In genomic region chr15:95977169-95977938, GRCm38 (mm10) we compare ENCODE assay signal across 25 mouse cellular contexts.
DNase-seq lines count a peak whose midpoint lies in the region; ATAC-seq and TF ChIP-seq lines count a peak whose summit lies in the region.
"Had no signal": no experiment of that assay in that cellular context is flagged by ENCODE, and none has a peak within 500 bp of the region (broad histone marks: within the 10 kb centered on the region; RNA-seq: fewer than 3 reads in every experiment).

No protein-coding gene starts in this region.

- no peak overlapping the region for H3K9ac ChIP-seq in lung, postnatal 0 days (replicated peaks; ENCODE audit: low read depth)
- no peak overlapping the region for H3K9ac ChIP-seq in MEL (ENCODE audit: control insufficient read depth, low read depth, low read length, poor library complexity, severe bottlenecking)
- H3K9ac ChIP-seq: heart, embryonic 13.5 days; hindbrain, embryonic 12.5 days; limb, embryonic 15.5 days; liver, embryonic 15.5 days; midbrain, embryonic 13.5 days; neural tube, embryonic 12.5 days had no signal

- no peak overlapping the region for H3K4me3 ChIP-seq in lung, postnatal 0 days (ENCODE audit: low read depth, low read length)
- H3K4me3 ChIP-seq in MEL (ENCODE audit: control insufficient read depth in 1 of 2, insufficient read depth in 1 of 2, low read depth in 2 of 2, low read length in 2 of 2) = no peak overlapping the region
- H3K4me3 ChIP-seq: embryonic facial prominence, embryonic 10.5 days; forebrain, embryonic 10.5 days; heart, adult 2 months; heart, embryonic 13.5 days; hindbrain, embryonic 12.5 days; limb, embryonic 15.5 days; liver, embryonic 15.5 days; midbrain, embryonic 13.5 days; neural tube, embryonic 12.5 days had no signal

- H3K9me3 ChIP-seq in lung, postnatal 0 days (ENCODE audit: low read length) = no peaks in the 10 kb centered on the region
- H3K9me3 ChIP-seq in MEL (replicated peaks; ENCODE audit: insufficient read depth, low read length) = no peaks in the 10 kb centered on the region
- H3K9me3 ChIP-seq: embryonic facial prominence, embryonic 10.5 days; forebrain, embryonic 10.5 days; heart, embryonic 13.5 days; hindbrain, embryonic 12.5 days; limb, embryonic 15.5 days; liver, embryonic 15.5 days; midbrain, embryonic 13.5 days; neural tube, embryonic 12.5 days had no signal

- no peaks in the 10 kb centered on the region for H3K27me3 ChIP-seq in lung, postnatal 0 days (replicated peaks; ENCODE audit: insufficient read depth, low read length)
- H3K27me3 ChIP-seq in MEL (ENCODE audit: control insufficient read depth in 1 of 2, insufficient read depth in 2 of 2, low read length in 2 of 2) = no peaks in the 10 kb centered on the region
- H3K27me3 ChIP-seq: heart, embryonic 13.5 days; hindbrain, embryonic 12.5 days; limb, embryonic 15.5 days; liver, embryonic 15.5 days; midbrain, embryonic 13.5 days; neural tube, embryonic 12.5 days had no signal

- peak; percentile 90 for DNase-seq in heart, adult 11 months
- DNase-seq in heart, postnatal 14 days = no peak
- DNase-seq in lung, postnatal 0 days (ENCODE audit: low spot score) = peak; percentile 41
- DNase-seq in lung, postnatal 10 days = no peak
- DNase-seq in MEL (ENCODE audit: low read depth, low spot score) = no peak
- peak; percentile 41 for DNase-seq in retina, postnatal 1 day
- no peak for DNase-seq in adrenal gland, adult 8-10 months
- DNase-seq: adrenal gland, postnatal 36 days; cerebellum, adult 11-12 months; cerebellum, postnatal 10 days; gastrocnemius, postnatal 25 days; heart, adult 2 months; kidney, postnatal 25 days; thymus, postnatal 36 days had no signal

- H3K79me2 ChIP-seq in MEL (ENCODE audit: control insufficient read depth, insufficient read depth, low read length, poor library complexity) = no peaks in the 10 kb centered on the region

- H3K36me3 ChIP-seq in lung, postnatal 0 days (ENCODE audit: insufficient read depth, low read length) = peaks cover 16% of the 10 kb centered on the region; the same call in 1 of the 2 replicates
- H3K36me3 ChIP-seq in MEL (ENCODE audit: control insufficient read depth in 1 of 2, insufficient read depth in 2 of 2, low read length in 2 of 2) = peaks cover 0 to 6% of the 10 kb centered on the region in 2 experiments; a peak in 3 of 4 replicates
- H3K36me3 ChIP-seq: G1E had no signal

- no peak for TF ChIP-seq EP300 in lung, postnatal 0 days (IDR thresholded peaks at IDR 0.05)
- no peak for TF ChIP-seq EP300 in MEL (IDR thresholded peaks at IDR 0.05; ENCODE audit: low read depth in 1 of 2, low read length in 2 of 2)

- intact Hi-C loops in heart, postnatal 14 days (cut with DNase I) = no loop called here

- no peaks in the 10 kb centered on the region for H3K4me1 ChIP-seq in lung, postnatal 0 days (ENCODE audit: insufficient read depth, low read depth, low read length)
- peaks cover 0 to 5% of the 10 kb centered on the region in 2 experiments; a peak in 2 of 4 replicates for H3K4me1 ChIP-seq in MEL (ENCODE audit: control insufficient read depth in 1 of 2, insufficient read depth in 2 of 2, low read length in 2 of 2)
- H3K4me1 ChIP-seq: hindbrain, embryonic 12.5 days; limb, embryonic 15.5 days; liver, embryonic 15.5 days; midbrain, embryonic 13.5 days; neural tube, embryonic 12.5 days had no signal

- peak; percentile 58 for ATAC-seq in lung, postnatal 0 days
- ATAC-seq: forebrain, embryonic 16.5 days; intestine, postnatal 0 days; midbrain, embryonic 13.5 days had no signal

- WGBS in lung, postnatal 0 days = 56% methylated on average over 8 of the region's 8 CpGs

- no peak overlapping the region for H3K27ac ChIP-seq in lung, postnatal 0 days (ENCODE audit: low read length)
- H3K27ac ChIP-seq in MEL (ENCODE audit: control insufficient read depth, low read depth, low read length) = no peak overlapping the region
- H3K27ac ChIP-seq: embryonic facial prominence, embryonic 10.5 days; heart, adult 2 months; heart, embryonic 13.5 days; hindbrain, embryonic 12.5 days; limb, embryonic 15.5 days; liver, embryonic 15.5 days; midbrain, embryonic 13.5 days; neural tube, embryonic 12.5 days had no signal

- TF ChIP-seq POLR2A in MEL (IDR thresholded peaks at IDR 0.05; ENCODE audit: control insufficient read depth in 1 of 2, insufficient read depth in 1 of 2, low read depth in 1 of 2, low read length in 2 of 2, poor library complexity in 1 of 2) = no peak

- no peak for TF ChIP-seq CTCF in lung, postnatal 0 days (IDR thresholded peaks at IDR 0.05)
- no peak for TF ChIP-seq CTCF in MEL (IDR thresholded peaks at IDR 0.05 in 2 of 3, conservative IDR thresholded peaks at IDR 0.05 in 1 of 3; ENCODE audit: control insufficient read depth in 1 of 3, insufficient read depth in 1 of 3, low read depth in 2 of 3, low read length in 3 of 3, poor library complexity in 1 of 3, severe bottlenecking in 1 of 3)

- no peak overlapping the region for H3K4me2 ChIP-seq in lung, postnatal 0 days (replicated peaks; ENCODE audit: low read depth, low read length)
- H3K4me2 ChIP-seq: heart, embryonic 13.5 days; hindbrain, embryonic 12.5 days; limb, embryonic 15.5 days; liver, embryonic 15.5 days; midbrain, embryonic 13.5 days; neural tube, embryonic 12.5 days had no signal

- TF ChIP-seq RAD21 in MEL (IDR thresholded peaks at IDR 0.05; ENCODE audit: low read depth, low read length) = no peak

TF ChIP-seq in MEL, 35 proteins besides CTCF, POLR2A, EP300 and RAD21:
- no peak for TF ChIP-seq USF1 (IDR thresholded peaks at IDR 0.05; ENCODE audit: low read depth, low read length)
- peak; percentile 64 for TF ChIP-seq ZNF384 (IDR thresholded peaks at IDR 0.05; ENCODE audit: low read depth, low read length)

Comparison
In these comparisons a context has a peak if more than half of its experiments do, and no peak if none do; other contexts are left out.
1. DNase-seq: peak in heart, adult 11 months (single experiment), lung, postnatal 0 days (single experiment) and retina, postnatal 1 day (single experiment); none in heart, postnatal 14 days (0 of 2), lung, postnatal 10 days (single experiment), MEL (single experiment) and adrenal gland, adult 8-10 months (single experiment).